Mouse (Mus musculus) kidney, adult 2 months (tissue): ENCODE data around the gene Fcf1.

Source experiments
- CTCF ChIP-seq: fragments of 200-500 bp; conservative IDR thresholded peaks from 2 replicates; pipeline ENCODE4 v1.5.1; 2011; ENCODE audit warnings: low read depth, mild to moderate bottlenecking, control low read depth, low read length, moderate library complexity, mixed read lengths; ENCODE audit not compliant: insufficient read depth, insufficient read length
- POLR2A ChIP-seq: fragments of 200-500 bp; IDR thresholded peaks from one replicate; pipeline ENCODE4 v1.6.1; 2011; ENCODE audit warnings: low read depth, low read length, control low read depth

GRCm38 (mm10) chr12:84999053-84999452 is 28.4 kb downstream of the Fcf1 start:
- TF ChIP-seq CTCF = no peak
- no peak for TF ChIP-seq POLR2A
